Mouse (Mus musculus) heart, postnatal 36 days (tissue): Measurements from ENCODE around the gene Gpr183. TPM values are rescaled to one million over a fixed set of nuclear protein-coding genes. Genes with fewer than 3 reads are reported as not detected.

Experiments used
- DNase-seq, 2 experiments: peaks; one replicate each; pipeline ENCODE4 v3.0.0; 2021 to 2022
- intact Hi-C: fragments of 180-260 bp; cut with DNase I; formaldehyde crosslinking; loops from one replicate; pipeline ENCODE4 v1.15.1; 2025
- total RNA-seq, 2 experiments: library from RNA; stranded (reverse); gene quantifications; 2 replicates each; pipeline ENCODE4 v1.2.3; 2021

The Gpr183 gene
- total RNA-seq, 2 experiments from 2014 or later, result 1.2 to 2.0 TPM

DNA sequence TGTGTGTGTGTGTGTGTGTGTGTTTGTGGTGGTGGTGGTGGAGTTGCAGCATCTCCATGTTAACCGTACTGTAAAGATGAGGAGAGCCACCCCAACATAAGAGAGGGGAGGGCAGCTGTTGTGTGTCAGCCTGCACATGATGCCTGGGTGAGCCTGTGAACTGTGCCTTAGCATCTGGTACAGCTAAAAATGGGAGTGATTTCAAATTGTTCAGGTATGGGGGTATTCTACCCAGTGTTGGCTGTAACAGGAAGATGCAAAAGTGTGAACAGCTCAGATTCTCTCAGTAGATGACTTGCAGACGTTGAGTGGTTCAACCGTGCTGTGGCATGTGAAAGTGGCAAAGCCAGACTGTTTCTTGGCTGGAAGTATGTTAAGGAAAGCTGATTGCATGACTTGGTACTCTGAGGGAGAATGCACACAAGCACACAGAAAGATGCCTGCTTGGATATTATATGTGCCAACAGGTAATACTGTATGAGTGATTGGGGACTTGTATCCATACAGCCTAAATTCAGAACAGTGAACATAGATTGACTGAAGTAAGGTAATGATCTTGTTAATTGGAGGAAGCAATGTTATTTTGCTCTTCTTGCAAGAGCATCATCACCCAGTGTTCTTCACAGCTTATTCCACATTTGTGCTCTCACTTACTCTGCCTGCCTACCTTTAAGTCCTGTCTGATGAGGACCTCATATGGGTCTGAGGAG is 6.8 kb downstream of the Gpr183 start:
- DNase-seq, result no peak

DNA sequence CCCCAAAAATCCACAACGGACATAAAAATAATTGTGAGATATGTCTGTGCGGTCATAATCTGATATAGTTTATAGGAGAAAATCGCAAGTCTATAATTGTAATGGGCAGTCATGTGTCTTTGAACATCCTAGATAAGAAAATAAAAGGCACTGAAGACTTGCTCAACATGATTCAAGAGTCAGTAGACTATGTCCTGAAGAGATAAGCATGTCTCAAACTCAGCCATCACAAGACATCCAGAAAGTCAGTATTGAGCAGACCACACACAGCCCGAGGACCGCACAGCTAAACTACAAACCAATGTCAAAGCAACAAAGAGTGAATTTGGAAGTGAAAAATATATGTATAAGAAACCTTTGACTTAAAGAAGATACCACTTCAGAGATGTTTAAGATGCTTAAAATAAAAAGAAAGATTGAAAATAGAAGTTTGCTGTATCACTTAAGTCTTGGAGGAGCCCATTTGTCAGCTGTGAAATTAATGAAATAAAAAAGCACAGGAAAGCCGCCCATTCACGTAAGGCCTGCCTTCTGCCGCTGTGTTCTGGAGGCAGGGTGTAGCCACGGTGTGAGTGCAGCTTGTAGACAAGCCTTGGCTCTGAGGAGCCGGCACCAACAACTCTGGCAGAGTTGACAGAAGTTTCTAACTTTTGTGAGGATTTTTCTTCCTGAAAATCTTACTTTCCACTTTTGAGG is 7.7 kb downstream of the Gpr183 start:
- intact Hi-C loops, result no loop called here
- DNase-seq, result no peak

More for the DNA sequence above, 6.8 kb downstream of the Gpr183 start:
- intact Hi-C loops, result loop anchor here (2.0 kb wide), 1 partner anchor 19 kb away; no protein-coding TSS in a partner anchor

DNA sequence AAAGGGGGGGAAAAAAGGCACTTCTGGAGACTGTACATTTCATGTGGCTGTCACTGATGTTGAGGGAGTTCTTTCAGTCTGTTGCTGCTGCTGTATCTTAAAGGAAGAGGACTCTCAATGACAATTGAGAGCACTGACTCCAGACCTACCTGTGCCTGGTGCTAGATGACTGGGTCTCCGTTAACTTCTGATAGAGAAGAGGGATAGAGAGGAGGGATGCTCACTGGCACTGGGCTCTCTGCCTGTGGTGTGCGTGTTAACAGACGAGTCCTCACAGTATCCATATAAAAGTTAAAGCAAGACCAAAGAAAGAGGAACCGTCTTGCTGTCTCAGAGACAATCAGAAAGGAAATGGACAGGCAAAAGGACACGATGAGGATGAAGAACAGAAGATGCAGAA is 8.7 kb downstream of the Gpr183 start:
- intact Hi-C loops, result no loop called here
- DNase-seq, result no peak

DNA sequence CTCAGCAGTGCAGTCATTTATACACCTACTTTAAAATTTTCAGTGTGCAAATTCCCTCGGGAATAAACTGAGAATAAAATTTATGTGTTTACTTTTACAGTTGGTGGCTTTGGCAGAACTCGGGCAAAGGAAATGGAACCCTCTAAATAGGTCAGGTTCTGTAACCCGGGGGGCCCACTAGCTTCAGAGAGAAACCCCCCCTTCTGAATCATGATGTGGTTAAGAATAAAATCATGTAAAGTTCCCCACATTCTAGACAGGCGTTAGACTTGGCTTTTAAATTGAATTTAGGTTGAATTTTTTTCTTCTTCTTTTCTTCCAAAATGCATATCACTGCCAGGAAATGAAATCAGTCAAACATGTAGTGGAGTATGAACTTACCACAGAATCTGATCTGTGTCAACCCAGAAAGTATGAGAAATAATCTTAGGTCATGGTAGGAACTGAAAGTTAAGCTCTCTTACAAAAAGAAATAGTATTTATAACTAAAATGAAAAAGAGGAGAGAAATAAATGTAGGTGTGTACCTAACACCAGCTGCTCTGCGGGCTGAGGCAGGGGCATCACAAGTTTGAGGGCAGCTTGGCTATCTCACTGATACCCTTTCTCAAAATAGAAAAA is 9.7 kb downstream of the Gpr183 start:
- intact Hi-C loops, result no loop called here
- DNase-seq, result no peak

DNA sequence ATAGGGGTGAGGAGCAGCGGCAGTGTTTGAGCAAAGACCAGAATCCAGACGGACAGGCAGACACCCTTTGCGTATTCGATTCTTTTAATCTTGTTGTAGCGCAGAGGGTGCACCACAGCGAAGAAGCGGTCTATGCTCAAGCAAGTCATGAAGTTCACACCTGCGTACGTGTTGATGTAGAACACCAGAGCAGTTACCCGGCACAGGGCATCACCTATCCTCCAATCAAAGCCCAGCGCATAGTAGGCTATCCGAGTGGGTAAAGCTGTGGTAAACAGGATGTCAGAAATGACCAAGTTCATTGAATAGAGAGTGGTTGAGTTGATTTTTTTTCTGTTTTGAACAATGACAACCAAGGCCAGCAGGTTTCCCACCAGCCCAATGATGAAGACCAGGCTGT is 10.4 kb downstream of the Gpr183 start:
- intact Hi-C loops, result no loop called here
- no peak for DNase-seq

DNA sequence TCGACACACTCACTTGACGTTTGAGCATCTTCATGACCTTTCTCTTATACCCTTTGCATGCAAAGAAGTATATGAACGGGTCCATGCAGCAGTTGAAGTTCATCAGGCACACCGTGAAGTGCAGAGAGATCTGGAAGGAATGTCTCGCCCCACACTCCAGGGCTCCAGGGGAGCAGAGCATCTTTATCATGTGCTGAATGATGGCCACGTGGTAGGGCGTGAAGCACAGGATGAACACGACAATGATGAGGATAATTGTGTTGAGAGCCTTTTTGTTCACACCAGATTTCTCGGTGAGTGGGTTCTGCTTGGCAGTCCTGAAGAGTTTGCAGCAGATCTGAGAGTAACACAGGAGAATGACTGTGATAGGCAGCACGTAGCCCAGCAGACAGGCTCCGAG is 10.9 kb downstream of the Gpr183 start:
- no peak for DNase-seq
- intact Hi-C loops, result no loop called here

DNA sequence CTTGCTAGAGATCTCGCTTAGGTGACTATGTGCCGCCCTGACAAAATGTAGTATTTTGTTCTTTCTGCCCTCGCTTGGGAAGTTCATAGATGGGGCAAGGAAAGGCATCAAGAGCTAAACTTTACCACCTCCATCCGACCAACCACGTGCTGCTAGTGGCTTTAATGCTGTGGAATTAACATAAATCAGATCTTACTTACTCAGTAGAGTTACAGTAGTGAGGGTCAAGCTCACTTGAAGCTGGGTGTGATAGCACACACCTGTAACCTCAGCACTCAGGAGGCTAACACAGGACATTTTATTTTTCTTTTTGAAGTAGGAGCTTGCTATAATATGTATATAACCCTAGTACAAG is 13.0 kb downstream of the Gpr183 start:
- DNase-seq, result no peak
- intact Hi-C loops, result no loop called here

DNA sequence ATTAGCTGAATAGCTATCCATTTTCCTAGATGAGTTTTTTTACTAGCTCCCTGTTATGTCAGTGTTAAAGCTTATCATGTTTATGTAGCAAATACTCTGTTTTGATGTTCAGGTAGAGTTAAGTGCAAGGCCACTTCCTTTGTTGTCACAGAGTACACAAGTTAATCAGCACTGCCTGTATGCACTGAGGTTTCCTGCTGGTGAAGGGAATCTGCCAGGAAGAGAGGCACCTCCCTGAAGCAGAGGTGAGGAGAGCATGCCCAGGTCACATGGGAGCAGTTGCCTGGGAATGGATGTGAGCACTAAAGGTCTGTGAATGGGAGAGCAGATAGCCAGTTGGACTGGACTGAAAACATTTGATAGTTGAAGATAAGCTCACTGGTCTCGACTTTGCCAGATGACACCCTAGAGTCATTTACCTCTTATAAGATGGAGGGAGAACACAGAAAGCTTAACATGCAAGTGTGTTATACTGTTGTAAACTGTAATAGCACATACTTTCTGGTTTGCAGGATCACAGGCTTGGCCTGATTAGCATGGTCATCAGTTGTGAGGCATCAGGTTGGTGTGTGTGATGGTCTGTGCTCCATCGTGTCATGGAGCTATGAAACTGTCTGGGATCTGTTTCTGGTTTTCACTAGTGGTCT is 13.5 kb downstream of the Gpr183 start:
- DNase-seq, result no peak
- intact Hi-C loops, result no loop called here

DNA sequence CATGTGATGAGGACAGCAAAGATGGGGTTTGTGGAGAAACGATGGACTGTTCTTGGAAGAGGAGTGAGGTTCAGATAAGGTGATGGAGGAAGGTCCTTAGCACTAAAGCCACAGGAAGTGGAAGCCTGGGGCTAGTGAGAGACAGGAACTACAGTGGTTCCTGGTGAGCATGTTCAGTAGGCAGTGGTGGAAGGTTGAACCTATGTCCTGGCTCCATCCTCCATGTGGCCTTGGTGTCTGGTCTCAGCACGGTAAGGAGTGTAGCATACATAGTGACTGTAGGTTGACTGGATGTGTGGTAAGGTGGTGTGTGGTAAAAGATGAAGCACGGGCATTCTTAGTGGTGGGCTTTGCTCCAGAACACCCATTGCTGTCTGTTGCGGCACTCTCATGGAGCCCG is 15.1 kb downstream of the Gpr183 start:
- DNase-seq, result no peak
- intact Hi-C loops, result no loop called here

DNA sequence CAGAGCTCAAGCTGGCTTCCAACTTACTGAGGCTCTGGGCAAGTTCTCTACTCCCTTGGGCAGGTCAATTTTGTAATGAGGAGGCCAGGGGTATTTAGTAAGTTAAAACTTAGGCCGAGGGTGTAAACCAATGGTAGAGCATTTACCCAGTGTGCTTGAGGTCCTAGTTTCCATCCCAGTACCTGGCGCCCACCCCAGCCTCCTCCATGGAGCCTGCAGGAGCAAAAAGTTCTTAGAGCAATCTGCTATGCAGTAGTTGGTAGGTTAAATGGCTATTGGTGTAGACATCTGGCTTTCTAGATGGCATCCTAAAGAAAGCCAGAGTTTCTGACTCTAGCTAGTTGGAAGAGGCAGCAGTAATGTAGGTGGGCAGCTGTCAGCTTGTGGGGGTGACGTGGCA is 15.6 kb downstream of the Gpr183 start:
- no peak for DNase-seq
- intact Hi-C loops, result no loop called here

DNA sequence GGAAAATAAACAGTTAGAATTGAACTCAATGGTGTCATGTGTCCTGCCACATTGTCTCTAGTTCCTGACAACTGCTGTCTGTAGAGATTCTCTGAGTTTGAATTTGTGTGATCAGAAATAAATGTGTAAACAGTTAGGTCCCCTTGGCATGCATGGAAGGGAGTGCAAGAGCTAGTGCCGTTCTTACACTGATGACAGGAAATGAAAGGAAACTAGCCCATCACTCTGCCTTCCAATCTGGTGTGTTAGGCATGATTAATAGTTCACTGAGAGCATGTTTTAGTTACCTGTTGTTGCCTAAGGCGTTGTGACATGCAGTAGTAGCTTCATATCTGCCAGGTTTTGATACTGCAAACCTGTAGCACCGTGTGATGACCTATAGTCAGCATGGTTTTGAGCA is 17.0 kb downstream of the Gpr183 start:
- DNase-seq, result no peak
- intact Hi-C loops, result no loop called here

DNA sequence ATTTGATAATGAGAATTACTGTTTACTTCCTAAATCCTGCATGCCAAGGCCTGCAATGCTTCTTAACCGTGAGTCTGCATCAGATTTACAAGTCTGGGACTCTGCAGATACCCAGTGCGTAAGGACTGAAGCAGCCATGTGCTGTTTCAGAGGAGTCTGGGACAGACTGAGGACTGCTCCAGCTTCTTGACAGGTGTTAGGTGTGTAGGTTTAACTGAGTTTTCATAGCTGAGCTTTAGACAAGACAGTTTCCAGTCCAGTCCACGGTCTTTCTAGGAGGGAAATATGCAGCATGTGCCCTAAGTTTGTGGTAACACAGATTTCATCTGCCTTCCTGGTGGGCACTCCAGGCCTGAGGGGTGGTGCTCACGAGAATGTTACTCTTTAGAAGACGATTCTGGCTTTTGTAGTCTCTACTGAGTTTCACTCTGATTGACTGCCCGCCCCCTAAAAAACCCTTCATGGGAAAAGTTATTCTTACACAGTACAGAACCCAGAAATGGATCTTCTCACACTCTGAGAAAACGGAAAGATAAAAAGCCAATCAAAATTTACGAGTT is 17.7 kb downstream of the Gpr183 start:
- intact Hi-C loops, result no loop called here
- DNase-seq, result no peak

DNA sequence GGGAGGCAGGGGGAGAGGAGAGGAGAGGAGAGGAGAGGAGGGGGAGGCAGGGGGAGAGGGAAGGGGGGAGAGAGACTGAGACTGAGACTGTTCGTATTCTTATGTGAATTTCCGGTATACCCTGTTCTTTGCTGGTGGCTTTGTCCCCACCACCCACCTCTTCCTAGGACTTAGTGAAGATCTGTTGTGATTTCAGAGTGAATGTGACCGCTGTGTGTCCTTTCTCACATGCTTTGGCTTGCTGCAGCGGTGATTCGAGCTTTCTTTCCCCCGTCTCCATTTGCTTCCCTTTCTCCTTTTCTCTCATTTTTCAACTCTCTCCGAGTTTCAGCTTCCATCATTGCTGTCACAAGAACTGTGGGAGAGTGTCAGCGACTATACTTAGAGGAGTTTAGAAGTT is 18.3 kb downstream of the Gpr183 start:
- intact Hi-C loops, result no loop called here
- DNase-seq, result no peak

DNA sequence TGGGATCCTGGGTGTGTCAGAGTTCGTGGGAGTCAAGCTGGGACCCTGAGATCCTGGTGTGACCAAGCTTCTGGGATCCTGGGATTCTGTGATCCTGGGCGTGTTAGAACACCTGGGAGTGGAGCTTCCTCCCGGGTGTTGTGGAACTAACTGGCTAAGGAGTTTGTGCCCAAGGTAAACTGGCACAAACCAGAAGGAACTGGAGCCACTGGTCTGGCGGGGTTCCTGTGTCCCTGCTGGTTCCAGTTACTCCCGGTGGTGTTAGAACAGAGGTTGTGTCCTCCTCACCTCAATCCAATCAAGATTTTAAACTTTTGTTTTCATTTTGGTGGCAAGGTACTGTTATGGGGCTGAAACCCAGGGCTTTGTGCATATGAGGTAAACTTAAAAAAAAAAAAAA is 18.9 kb downstream of the Gpr183 start:
- no peak for DNase-seq
- intact Hi-C loops, result no loop called here

DNA sequence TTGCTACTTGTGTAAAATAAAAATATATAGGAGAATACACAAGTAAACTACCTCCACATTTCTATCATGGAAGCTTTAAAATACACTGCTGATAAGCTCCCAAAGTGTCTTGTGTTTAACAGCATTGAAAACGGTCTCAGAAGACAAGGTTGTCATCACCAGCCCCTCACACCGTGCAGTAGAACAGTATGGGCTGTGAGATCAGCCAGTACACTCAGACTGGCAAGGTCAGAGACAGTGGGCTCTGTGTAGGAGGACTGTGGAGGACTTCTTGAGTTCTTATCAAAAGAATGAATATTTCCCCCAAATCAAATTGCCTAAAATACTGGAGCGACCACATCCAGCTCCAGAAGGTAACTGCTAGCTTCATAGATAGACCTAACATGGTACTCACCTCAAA is 25.4 kb downstream of the Gpr183 start:
- DNase-seq, result no peak
- intact Hi-C loops, result loop anchor here (2.0 kb wide), 1 partner anchor 19 kb away; no protein-coding TSS in a partner anchor

DNA sequence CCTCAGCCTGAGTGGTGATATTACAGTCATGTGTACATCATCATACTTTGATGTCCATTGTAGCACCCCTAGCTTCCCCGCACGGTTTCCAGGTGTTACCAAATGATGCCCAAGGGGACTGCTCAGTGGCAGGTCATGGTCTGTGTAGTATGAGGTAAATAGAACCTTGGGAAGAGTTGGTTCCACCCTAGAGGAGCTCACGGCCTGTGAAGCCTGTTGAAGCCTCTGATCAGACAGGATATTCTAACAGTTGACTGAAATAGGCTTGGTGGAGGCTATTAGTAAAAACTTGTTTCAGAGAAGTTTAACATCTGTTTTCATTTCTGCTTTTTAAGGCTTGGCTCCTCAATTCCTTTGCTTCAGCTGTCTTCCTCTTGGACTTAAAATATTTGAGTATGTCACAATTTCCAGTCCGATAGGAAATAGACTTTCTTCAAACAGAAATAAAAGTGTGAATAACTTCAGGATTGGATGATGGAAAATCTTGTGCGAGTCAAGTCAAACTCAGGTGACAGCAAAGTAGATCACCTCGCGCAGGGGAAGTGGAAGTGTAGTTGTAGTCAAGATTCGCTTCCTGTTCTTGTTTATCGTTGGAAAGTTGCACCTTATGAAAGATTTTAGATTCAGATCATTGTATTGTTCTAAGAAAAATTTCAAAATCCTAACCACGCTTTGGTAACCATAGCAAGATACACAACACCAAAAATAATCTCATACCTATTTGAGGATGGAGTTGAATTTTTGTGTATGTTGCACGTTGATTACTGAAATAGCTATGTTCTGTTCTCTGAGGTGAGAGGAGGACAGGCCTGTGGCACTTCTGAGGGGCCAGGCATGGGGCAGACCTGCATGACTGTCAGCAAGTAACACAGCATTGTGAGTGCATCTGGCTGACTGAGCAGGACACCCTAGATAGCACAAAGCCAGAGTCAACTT is 26.5 kb downstream of the Gpr183 start:
- intact Hi-C loops, result loop anchor here (2.0 kb wide), 1 partner anchor 20 kb away; no protein-coding TSS in a partner anchor
- DNase-seq, result no peak

DNA sequence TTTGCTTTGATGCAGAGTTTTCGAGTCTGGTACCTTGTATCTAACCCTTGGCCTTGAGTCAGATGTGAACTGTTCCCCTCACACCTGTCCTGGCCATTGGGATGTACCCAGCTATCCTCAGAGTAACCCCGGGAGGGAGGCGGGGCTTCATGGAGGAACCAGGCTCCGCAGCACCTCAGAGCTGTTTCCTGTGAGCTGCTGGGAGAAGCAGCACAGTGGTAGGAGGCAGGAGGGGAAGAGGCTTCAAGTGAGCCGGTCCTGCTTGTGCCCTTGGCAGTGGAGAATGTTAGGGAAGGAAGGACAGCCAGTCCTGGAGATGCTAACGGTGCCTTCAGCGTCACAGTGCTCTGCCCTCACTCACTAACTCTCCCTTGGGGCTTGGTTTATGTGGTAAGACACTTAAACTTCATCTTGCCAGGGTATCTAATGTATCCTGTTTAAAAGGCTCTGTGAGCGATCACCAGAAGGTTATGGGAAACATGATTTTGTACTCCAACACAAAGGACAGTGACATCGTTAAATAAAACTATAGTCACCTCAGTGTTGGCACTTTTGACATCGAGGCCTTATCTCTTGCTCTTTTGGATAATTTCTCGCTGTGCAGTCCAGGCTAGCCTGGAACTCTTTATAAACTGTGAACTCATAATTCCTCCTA is 27.3 kb downstream of the Gpr183 start:
- DNase-seq, result no peak

DNA sequence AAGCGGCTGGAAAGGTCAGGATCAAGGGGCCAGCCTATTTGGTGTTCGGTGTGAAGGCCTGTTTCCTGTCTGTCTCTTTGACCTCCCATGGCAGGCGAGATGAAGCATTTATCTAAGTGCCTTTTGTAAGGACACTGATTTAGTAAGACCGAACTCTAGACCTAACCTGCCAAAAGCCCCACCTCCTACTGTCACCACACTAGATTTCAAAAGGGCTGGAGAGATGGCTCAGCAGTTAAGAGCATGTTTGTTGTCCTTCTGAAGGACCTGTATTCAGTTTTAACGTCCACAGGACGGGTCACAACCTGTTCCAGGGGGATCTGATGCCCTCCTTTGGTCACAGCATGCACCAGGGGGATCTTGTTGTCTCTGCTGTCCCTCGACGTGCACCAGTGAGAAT is 28.1 kb downstream of the Gpr183 start:
- intact Hi-C loops, result no loop called here
- DNase-seq, result no peak

More for the DNA sequence above, 27.3 kb downstream of the Gpr183 start:
- intact Hi-C loops, result loop anchor here (2.0 kb wide), 1 partner anchor 21 kb away; no protein-coding TSS in a partner anchor

DNA sequence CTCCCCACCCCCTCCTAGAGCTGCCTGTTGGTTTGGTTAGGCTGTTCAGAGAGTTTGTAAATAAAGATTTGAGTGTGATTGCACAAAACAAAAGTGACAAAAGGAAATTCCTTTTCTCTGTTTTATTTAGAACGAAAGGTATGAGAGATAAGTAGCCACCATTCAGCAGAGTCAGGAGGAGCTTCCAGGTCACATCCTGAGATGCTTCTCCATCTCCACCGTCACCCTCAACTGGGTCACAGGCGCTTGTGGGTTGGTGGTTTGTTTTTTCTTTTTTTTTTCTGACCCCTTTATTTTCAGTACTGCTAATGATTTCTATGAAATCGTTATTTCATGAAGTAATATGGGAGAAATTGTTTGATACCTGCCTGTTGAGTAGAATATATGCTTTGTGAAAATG is 28.6 kb downstream of the Gpr183 start:
- DNase-seq, result no peak
- intact Hi-C loops, result no loop called here

DNA sequence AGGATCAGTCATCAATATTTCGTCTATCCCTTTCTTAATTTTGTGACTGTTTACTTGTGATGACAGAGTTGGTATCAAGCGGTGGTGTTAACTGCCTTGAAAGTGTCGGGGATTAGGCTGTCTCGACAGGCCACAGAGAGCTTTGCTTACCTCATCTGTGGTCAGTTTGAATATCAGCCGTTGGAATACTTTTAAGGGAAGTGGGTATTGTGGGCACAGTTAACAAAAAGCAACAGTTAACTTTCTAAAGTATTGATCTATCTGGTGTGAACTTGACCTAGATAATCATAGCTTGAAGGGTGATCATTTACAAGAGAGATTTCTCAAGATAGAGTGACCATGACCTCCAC is 30.4 kb downstream of the Gpr183 start:
- no peak for DNase-seq
- intact Hi-C loops, result no loop called here
